ENCODE assay signal across 14 mouse cellular contexts in the genomic region with DNA sequence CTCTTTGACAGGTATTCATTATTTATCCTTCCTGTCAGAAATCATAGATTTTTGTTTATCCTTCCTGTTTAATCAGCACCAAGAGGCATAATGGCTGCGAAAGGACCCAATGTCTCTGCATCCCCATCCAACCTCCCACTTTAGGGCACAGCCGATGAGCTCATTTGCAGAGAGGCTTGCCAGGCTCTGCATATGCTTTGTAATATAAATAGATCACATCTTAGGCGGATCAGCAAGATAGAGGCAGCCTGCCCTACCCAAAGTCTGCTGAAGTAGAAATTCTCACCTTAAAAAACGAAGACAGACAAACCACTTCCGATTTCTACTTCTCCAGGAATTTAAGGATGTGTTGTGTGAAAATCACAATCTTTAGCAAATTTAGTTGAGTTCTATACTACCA. TPM values are rescaled to one million over a fixed set of nuclear protein-coding genes. Genes with fewer than 3 reads are reported as not detected.
DNase-seq lines count a peak whose midpoint lies in the region; TF ChIP-seq lines count a peak whose summit lies in the region.
"Had no signal": no experiment of that assay in that cellular context is flagged by ENCODE, and none has a peak within 500 bp of the region (broad histone marks: within the 10 kb centered on the region; RNA-seq: fewer than 3 reads in every experiment).

No protein-coding gene starts in this region.

- intact Hi-C loops in left cerebral cortex, adult 2 months (cut with DNase I): no loop called here
- intact Hi-C loops in gastrocnemius, postnatal 36 days (cut with DNase I): no loop called here

- TF ChIP-seq CTCF in left cerebral cortex, adult 2 months (IDR thresholded peaks at IDR 0.05): no peak

- H3K27ac ChIP-seq in left cerebral cortex, adult 2 months: no peak overlapping the region; the same call in 1 of the 2 replicates
- H3K27ac ChIP-seq: embryonic facial prominence, embryonic 10.5 days; hindbrain, embryonic 10.5 days; macrophage had no signal

- peak; percentile 15 to 33 for DNase-seq in left cerebral cortex, adult 9 months (ENCODE audit: low spot score in 2 of 2)
- no peak for DNase-seq in left cerebral cortex, adult 2 months (ENCODE audit: extremely low spot score in 1 of 2, low spot score in 2 of 2)
- DNase-seq in cerebellum, adult 9-10 months: peak; percentile 42
- DNase-seq in layer of hippocampus, adult 9-11 months: peak; percentile 32
- DNase-seq in telencephalon, adult 2 months (ENCODE audit: low read depth, low spot score): peak; percentile 58
- DNase-seq in gastrocnemius, postnatal 36 days: no peak
- DNase-seq in gastrocnemius, postnatal 25 days: no peak
- DNase-seq: adrenal gland, postnatal 25 days; lung, embryonic 14.5 days; midbrain, embryonic 14.5 days had no signal

- no peak overlapping the region for H3K4me3 ChIP-seq in left cerebral cortex, adult 2 months
- H3K4me3 ChIP-seq: embryonic facial prominence, embryonic 10.5 days; erythroblast, embryonic 14.5 days; hindbrain, embryonic 10.5 days had no signal

RNA-seq across cellular contexts. Expression of a gene that starts 7.8 kb away (rescaled TPM):
- 10 to 100 TPM; 42.3 to 47.8 TPM for total RNA-seq in left cerebral cortex, adult 2 months (2021)
- under 1 TPM; 0.02 to 0.08 TPM for total RNA-seq in gastrocnemius, postnatal 36 days (2021)
- under 1 TPM; 0.05 TPM for total RNA-seq in gastrocnemius, postnatal 25 days (2021)

Comparison
In these comparisons a context has a peak if more than half of its experiments do, and no peak if none do; other contexts are left out.
1. DNase-seq: peak in left cerebral cortex, adult 9 months (2 of 2), cerebellum, adult 9-10 months (single experiment), layer of hippocampus, adult 9-11 months (single experiment) and telencephalon, adult 2 months (single experiment); none in left cerebral cortex, adult 2 months (0 of 2), gastrocnemius, postnatal 36 days (0 of 2) and gastrocnemius, postnatal 25 days (single experiment).
2. RNA of a gene that starts 7.8 kb away (total RNA-seq): 42.3 to 47.8 TPM in left cerebral cortex, adult 2 months; 0.02 to 0.08 TPM in gastrocnemius, postnatal 36 days and 0.05 TPM in gastrocnemius, postnatal 25 days; every median in the first group is over 10 times any median in the second.